Comparison of ENCODE assay signal across 8 mouse cellular contexts in genomic region chr10:82889447-82889973, GRCm38 (mm10). TPM values are rescaled to one million over a fixed set of nuclear protein-coding genes. Genes with fewer than 3 reads are reported as not detected.
DNase-seq lines count a peak whose midpoint lies in the region; ATAC-seq and TF ChIP-seq lines count a peak whose summit lies in the region.

No protein-coding gene starts in this region.

- TF ChIP-seq CTCF in layer of hippocampus, adult 2 months (conservative IDR thresholded peaks at IDR 0.05): no peak

- peaks cover 86% of the 10 kb centered on the region for H3K36me3 ChIP-seq in forebrain, embryonic 13.5 days (ENCODE audit: poor library complexity, severe bottlenecking)

- H3K4me2 ChIP-seq in forebrain, embryonic 13.5 days: no peak overlapping the region

- H3K9ac ChIP-seq in forebrain, embryonic 13.5 days: no peak overlapping the region

- H3K27me3 ChIP-seq in forebrain, embryonic 13.5 days: no peaks in the 10 kb centered on the region

- H3K4me3 ChIP-seq in layer of hippocampus, adult 2 months: no peak overlapping the region
- no peak overlapping the region for H3K4me3 ChIP-seq in forebrain, embryonic 13.5 days

- 71% methylated on average over 9 of the region's 9 CpGs for WGBS in forebrain, embryonic 13.5 days

- peak; percentile 41 for ATAC-seq in common myeloid progenitor, adult 5-6 weeks (replicated peaks; ENCODE audit: low read depth, poor library complexity, severe bottlenecking)
- no peak for ATAC-seq in forebrain, embryonic 13.5 days

- no peak overlapping the region for H3K27ac ChIP-seq in layer of hippocampus, adult 2 months
- H3K27ac ChIP-seq in forebrain, embryonic 13.5 days: no peak overlapping the region

- peaks cover 18% of the 10 kb centered on the region; the same call in 1 of the 2 replicates for H3K4me1 ChIP-seq in forebrain, embryonic 13.5 days

- intact Hi-C loops in heart, postnatal 14 days (cut with DNase I): no loop called here

- peak; percentile 37 for DNase-seq in layer of hippocampus, adult 11-12 months (ENCODE audit: low spot score)
- no peak for DNase-seq in layer of hippocampus, adult 2 months (ENCODE audit: low spot score in 2 of 2)
- DNase-seq in heart, postnatal 14 days: peak; percentile 75 to 79
- DNase-seq in lung, adult 18-20 months: peak; percentile 65 to 82
- DNase-seq in urinary bladder, postnatal 25 days (ENCODE audit: low spot score): peak; percentile 56
- DNase-seq in thymus, adult 18-20 months: no peak

- no peaks in the 10 kb centered on the region for H3K9me3 ChIP-seq in forebrain, embryonic 13.5 days (replicated peaks)

RNA-seq across cellular contexts. Expression of gene Eid3, which starts 23.1 kb away (rescaled TPM):
- 1 to 10 TPM; 2.7 TPM for total RNA-seq in layer of hippocampus, adult 2 months (2021)
- total RNA-seq in common myeloid progenitor, adult 5-6 weeks (2017): 3.3 and 3.6 TPM in 2 replicates
- 1 to 10 TPM; 1.1 to 1.3 TPM for total RNA-seq in heart, postnatal 14 days (2021)
- polyA plus RNA-seq in forebrain, embryonic 13.5 days (2015; fragmentation: Nextera tagmentation; extraction: Ambion mirVana): 0.46 and 0.62 TPM in 2 replicates

RNA-seq across cellular contexts. Expression of gene Txnrd1, which starts 55.8 kb away (rescaled TPM):
- 10 to 100 TPM; 53.1 to 54.0 TPM for total RNA-seq in layer of hippocampus, adult 2 months (2021)
- total RNA-seq in common myeloid progenitor, adult 5-6 weeks (2017): 114 and 119 TPM in 2 replicates
- total RNA-seq in heart, postnatal 14 days (2021): 10 to 100 TPM; 41.5 to 43.9 TPM
- 154 and 158 TPM in 2 replicates for polyA plus RNA-seq in forebrain, embryonic 13.5 days (2015; fragmentation: Nextera tagmentation; extraction: Ambion mirVana)

Comparison
In these comparisons a context has a peak if more than half of its experiments do, and no peak if none do; other contexts are left out.
1. DNase-seq: peak in layer of hippocampus, adult 11-12 months (single experiment), heart, postnatal 14 days (2 of 2), lung, adult 18-20 months (2 of 2) and urinary bladder, postnatal 25 days (single experiment); none in layer of hippocampus, adult 2 months (0 of 2) and thymus, adult 18-20 months (0 of 2).